Mouse (Mus musculus) lung, embryonic 15.5 days (tissue): ENCODE results near the gene Tanc2. TPM values are rescaled to one million over a fixed set of nuclear protein-coding genes. Genes with fewer than 3 reads are reported as not detected.

Source experiments
- ATAC-seq: fragments of 200-750 bp; cut with Nextera tagmentation; 2 replicates; pipeline ENCODE4 v1.8.0; 2017; ENCODE audit warnings: moderate number of reproducible peaks, borderline replicate concordance; ENCODE audit not compliant: low FRiP score, low TSS enrichment; ENCODE audit errors: extremely low read depth
- H3K27ac ChIP-seq: fragments of 300-500 bp; sonication (generic); 2 replicates; pipeline ENCODE4 v1.5.1; 2015; ENCODE audit warnings: moderate library complexity, mild to moderate bottlenecking, inconsistent platforms
- H3K27me3 ChIP-seq: fragments of 300-500 bp; sonication (generic); 2 replicates; pipeline ENCODE4 v1.6.1; 2015; ENCODE audit warnings: inconsistent platforms
- H3K36me3 ChIP-seq: fragments of 300-500 bp; sonication (generic); 2 replicates; pipeline ENCODE4 v1.6.1; 2015; ENCODE audit warnings: inconsistent platforms
- H3K4me1 ChIP-seq: fragments of 300-500 bp; sonication (generic); 2 replicates; pipeline ENCODE4 v1.6.1; 2015; ENCODE audit warnings: inconsistent platforms
- H3K4me2 ChIP-seq: fragments of 300-500 bp; sonication (generic); 2 replicates; pipeline ENCODE4 v1.6.1; 2015; ENCODE audit warnings: inconsistent platforms, mild to moderate bottlenecking, moderate library complexity
- H3K4me3 ChIP-seq: fragments of 300-500 bp; sonication (generic); 2 replicates; pipeline ENCODE4 v1.5.1; 2015; ENCODE audit warnings: mild to moderate bottlenecking, inconsistent platforms
- H3K9ac ChIP-seq: fragments of 300-500 bp; sonication (generic); 2 replicates; pipeline ENCODE4 v1.6.1; 2015; ENCODE audit warnings: inconsistent platforms
- H3K9me3 ChIP-seq: fragments of 300-500 bp; sonication (generic); 2 replicates; pipeline ENCODE4 v1.6.1; 2016; ENCODE audit warnings: inconsistent platforms
- WGBS: fragments of 180-500 bp; shearing (Covaris S2); methylation state at CpG from one replicate; pipeline ENCODE4 v1.1.7; 2015; 5-methylcytosine and 5-hydroxymethylcytosine counted together
- polyA plus RNA-seq: library from polyadenylated mRNA; unstranded; fragments of >200 nt; fragmentation: Nextera tagmentation; extraction: Ambion mirVana; gene quantifications from 2 replicates; pipeline ENCODE4 v1.2.1, GENCODE M21; 2015

Gene Tanc2
- polyA plus RNA-seq, 1 experiment from 2014 or later, result 13.9 TPM

DNA sequence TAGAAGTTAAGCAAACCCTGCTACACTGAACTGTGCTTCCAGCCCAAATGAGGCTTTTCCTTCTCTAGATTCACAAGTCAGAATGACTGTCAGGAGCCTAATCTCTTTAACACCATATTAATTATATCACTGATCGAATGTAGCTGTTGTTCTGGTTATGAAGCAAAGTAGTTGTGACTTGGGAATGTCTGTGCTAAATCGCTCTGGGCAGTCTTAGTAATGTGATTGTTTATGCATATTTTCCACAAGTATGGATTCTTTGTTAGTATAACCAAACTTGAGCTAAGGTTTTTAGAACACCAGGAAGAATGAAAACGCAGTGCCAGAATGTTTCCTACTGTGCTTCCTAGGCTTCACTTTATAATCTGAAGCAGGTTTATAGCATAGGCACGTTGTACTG lies 170.6 kb downstream of the Tanc2 start:
- Histone ChIP-seq H3K9ac (no peak overlapping the region), H3K9me3 (no peaks in the 10 kb centered on the region), H3K4me2 (no peak overlapping the region), H3K4me1 (peaks cover 11% of the 10 kb centered on the region; the same call in 1 of the 2 replicates), H3K27me3 (no peaks in the 10 kb centered on the region), H3K36me3 (no peaks in the 10 kb centered on the region), H3K27ac (0 out of 2 replicates have a peak overlapping the region, but pooled peaks have one; percentile 13), H3K4me3 (no peak overlapping the region)
- no peak for ATAC-seq
- 41% methylated on average over 4 of the region's 4 CpGs for WGBS

DNA sequence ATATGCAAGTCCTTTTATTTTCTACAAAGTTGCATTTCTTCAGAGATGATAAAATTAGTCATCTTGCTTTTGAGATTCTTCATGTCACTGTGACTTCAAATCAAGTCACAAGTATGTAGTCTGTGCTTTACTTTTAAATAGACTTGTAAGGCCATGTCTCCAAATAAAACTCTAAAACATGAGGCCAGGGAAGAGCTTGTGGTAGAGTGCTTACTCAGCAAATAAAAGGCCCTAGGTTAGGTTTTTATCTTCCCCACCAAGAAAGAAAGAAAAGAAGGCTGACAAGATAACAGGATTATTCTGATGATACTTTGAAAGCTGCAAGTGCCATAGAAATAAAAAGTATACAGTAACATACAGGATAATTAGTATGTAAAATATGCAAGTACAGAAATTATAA lies 188.0 kb downstream of the Tanc2 start:
- no peaks in the 10 kb centered on the region for H3K4me1 ChIP-seq
- no peak overlapping the region for H3K27ac ChIP-seq
- H3K36me3 ChIP-seq, result peaks cover 10% of the 10 kb centered on the region; the same call in 1 of the 2 replicates
- H3K9me3 ChIP-seq, result no peaks in the 10 kb centered on the region
- no peak overlapping the region for H3K4me2 ChIP-seq
- no peak overlapping the region for H3K4me3 ChIP-seq
- H3K27me3 ChIP-seq, result no peaks in the 10 kb centered on the region
- no peak overlapping the region for H3K9ac ChIP-seq
- ATAC-seq, result no peak

DNA sequence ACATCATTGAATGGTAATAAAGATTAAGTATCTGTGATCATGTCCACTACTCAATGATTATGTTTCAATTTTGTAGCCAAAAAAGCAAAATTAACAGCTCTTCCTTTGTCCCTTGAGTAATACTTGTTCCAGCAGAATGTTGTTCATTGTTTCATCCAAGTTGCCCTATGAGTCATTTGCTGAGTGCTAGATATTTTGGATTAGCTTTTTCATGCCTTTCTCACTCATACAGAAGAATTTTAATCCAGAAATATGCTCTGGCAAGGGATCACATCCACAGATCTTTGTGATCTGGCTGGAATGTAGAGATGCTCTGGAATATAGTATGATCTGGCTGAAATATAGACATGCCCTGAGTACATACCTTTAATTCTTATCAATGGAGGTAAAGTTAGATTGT lies 202.7 kb downstream of the Tanc2 start:
- ATAC-seq, result no peak
- Histone ChIP-seq H3K4me1 (no peaks in the 10 kb centered on the region), H3K27me3 (no peaks in the 10 kb centered on the region), H3K27ac (no peak overlapping the region), H3K9ac (no peak overlapping the region), H3K36me3 (no peaks in the 10 kb centered on the region), H3K4me2 (no peak overlapping the region), H3K4me3 (no peak overlapping the region), H3K9me3 (no peaks in the 10 kb centered on the region)

DNA sequence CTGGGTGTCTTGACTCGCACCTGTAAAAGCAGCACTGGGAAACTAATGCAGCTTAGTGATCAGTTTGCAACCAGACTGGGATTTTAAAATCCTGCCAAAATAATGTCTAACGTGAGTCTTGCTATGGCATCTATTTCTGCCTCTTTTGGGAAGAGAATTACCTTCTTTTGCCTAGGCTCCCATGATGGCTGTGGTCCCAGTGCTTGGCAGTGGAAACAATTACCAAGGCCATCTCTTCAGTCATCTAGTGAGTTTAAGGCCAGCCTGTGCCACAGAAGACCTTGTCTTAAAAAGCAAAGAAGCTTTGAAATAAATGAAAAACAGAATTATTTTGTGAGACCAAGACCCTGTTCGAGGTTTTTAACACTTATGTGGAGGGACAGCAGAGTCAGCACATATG lies 213.9 kb downstream of the Tanc2 start:
- Histone ChIP-seq H3K27ac (no peak overlapping the region), H3K27me3 (no peaks in the 10 kb centered on the region), H3K4me3 (no peak overlapping the region), H3K36me3 (no peaks in the 10 kb centered on the region), H3K4me1 (no peaks in the 10 kb centered on the region), H3K9me3 (no peaks in the 10 kb centered on the region), H3K4me2 (no peak overlapping the region), H3K9ac (no peak overlapping the region)
- ATAC-seq, result no peak
- 86% methylated on average over 3 of the region's 3 CpGs for WGBS

DNA sequence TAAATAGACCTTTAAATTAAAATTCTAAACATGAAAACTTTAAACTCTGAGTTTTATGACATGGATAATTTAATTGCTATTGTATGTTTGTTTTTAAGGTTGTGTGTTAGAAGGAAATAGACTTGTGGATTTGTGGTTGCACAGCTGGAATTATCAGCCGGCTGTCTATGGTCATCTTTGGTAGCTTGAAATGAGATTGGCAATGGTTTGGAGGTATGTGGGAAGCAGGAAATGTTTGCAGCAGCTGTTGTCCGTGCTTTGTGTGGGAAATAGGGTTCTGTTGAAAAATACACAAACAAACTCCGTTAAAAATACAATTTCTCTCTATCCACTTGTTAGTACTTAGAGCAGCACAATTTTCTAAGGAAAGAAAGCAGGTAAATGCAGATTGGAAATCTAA lies 215.0 kb downstream of the Tanc2 start:
- Histone ChIP-seq H3K9ac (no peak overlapping the region), H3K4me2 (no peak overlapping the region), H3K27ac (no peak overlapping the region), H3K36me3 (no peaks in the 10 kb centered on the region), H3K9me3 (no peaks in the 10 kb centered on the region), H3K4me1 (no peaks in the 10 kb centered on the region), H3K4me3 (no peak overlapping the region), H3K27me3 (no peaks in the 10 kb centered on the region)
- no peak for ATAC-seq
- 44% methylated on average over 3 of the region's 3 CpGs for WGBS

DNA sequence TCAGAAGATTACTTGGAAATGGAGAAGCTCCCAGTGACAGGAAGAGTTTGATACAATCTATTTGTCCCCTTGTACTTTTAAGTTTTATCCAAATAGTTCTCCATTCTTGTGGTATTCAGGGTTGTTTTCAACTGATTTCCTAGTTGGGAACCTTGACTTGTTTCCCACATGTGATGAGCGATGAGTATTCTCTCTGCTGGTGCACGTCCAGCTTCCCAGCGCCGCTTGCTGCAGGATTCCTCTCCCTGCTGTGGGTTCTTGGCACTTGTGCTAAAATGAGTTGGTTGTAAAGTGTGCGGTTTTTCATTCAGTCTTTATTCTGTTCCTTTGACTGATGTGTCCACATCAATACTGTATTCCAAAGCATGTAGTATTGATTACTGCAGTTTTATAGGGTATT lies 217.3 kb downstream of the Tanc2 start:
- 83% methylated on average over 5 of the region's 5 CpGs for WGBS

DNA sequence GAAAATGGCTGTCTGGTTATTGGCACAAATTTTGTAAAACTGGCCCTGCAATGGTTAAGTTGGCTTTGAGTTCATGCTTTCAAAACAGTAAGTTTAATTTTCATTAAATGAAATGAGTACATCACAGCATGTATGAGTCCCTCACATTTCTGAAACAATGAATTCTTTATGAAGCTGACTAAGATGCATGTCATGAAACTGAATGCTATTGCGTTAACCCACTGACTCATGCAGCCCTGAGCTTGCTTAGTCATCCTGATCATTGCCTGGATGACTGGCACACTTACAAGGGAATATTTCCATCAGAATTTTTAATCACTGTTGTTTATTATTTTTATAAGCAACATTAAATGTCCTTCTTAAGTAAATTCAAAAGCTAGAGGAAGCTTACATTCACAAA lies 233.5 kb downstream of the Tanc2 start:
- H3K27me3 ChIP-seq, result no peaks in the 10 kb centered on the region
- no peak overlapping the region for H3K4me2 ChIP-seq
- no peak for ATAC-seq
- H3K27ac ChIP-seq, result no peak overlapping the region
- H3K9me3 ChIP-seq, result no peaks in the 10 kb centered on the region
- no peaks in the 10 kb centered on the region for H3K4me1 ChIP-seq
- H3K9ac ChIP-seq, result no peak overlapping the region
- H3K4me3 ChIP-seq, result no peak overlapping the region
- 76% methylated on average over 1 of the region's 1 CpGs for WGBS
- no peaks in the 10 kb centered on the region for H3K36me3 ChIP-seq

More for the DNA sequence above, 217.3 kb downstream of the Tanc2 start:
- Histone ChIP-seq H3K27me3 (no peaks in the 10 kb centered on the region), H3K4me3 (no peak overlapping the region), H3K9ac (no peak overlapping the region), H3K36me3 (peaks cover 3% of the 10 kb centered on the region; the same call in 1 of the 2 replicates), H3K4me1 (no peaks in the 10 kb centered on the region), H3K9me3 (no peaks in the 10 kb centered on the region), H3K4me2 (no peak overlapping the region), H3K27ac (no peak overlapping the region)
- ATAC-seq, result no peak

DNA sequence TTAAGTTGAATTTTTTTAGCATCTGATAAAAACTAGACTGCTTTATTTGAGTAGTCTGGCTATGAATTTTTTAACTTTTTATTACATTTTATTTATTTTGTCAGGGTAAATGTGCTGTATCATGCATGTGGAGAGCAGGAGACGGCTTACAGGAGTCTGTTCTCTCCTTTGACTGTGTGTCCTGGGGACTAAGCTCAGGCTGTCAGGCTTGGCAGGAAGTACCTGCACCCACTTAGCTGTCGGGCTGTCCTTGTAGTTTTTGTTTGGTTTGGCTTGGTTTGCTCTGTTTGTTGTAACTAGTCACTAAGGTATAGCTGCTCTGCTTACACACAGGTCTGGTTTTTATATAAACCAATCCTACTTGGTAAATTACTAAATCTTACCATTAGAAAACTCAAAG lies 234.0 kb downstream of the Tanc2 start:
- Histone ChIP-seq H3K36me3 (no peaks in the 10 kb centered on the region), H3K4me1 (no peaks in the 10 kb centered on the region), H3K9ac (no peak overlapping the region), H3K4me3 (no peak overlapping the region), H3K4me2 (no peak overlapping the region), H3K27me3 (no peaks in the 10 kb centered on the region), H3K9me3 (no peaks in the 10 kb centered on the region), H3K27ac (no peak overlapping the region)
- 46% methylated on average over 2 of the region's 2 CpGs for WGBS
- no peak for ATAC-seq

DNA sequence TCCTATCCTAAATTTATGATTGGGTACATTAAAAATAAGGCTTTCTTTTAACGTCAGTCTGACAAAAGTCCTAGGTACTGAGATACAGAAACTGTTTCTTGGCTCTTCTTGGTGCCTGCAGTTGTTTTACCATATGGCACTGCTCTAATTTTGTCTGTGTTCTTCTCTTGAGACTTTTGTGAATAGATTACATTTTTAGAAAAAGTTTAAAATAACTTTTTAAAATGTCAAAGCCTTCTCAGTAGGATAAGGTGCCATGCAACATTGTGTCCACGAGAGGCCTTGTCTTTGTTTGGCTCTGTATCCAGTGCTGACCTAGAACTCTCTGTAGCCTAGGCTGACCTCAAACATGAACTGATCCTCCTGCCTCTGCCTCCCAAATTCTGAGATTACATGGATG lies 238.4 kb downstream of the Tanc2 start:
- Histone ChIP-seq H3K4me1 (no peaks in the 10 kb centered on the region), H3K4me2 (no peak overlapping the region), H3K9me3 (no peaks in the 10 kb centered on the region), H3K36me3 (no peaks in the 10 kb centered on the region), H3K27ac (no peak overlapping the region), H3K9ac (no peak overlapping the region), H3K4me3 (no peak overlapping the region), H3K27me3 (no peaks in the 10 kb centered on the region)
- no peak for ATAC-seq
- WGBS, result 67% methylated on average over 2 of the region's 2 CpGs

DNA sequence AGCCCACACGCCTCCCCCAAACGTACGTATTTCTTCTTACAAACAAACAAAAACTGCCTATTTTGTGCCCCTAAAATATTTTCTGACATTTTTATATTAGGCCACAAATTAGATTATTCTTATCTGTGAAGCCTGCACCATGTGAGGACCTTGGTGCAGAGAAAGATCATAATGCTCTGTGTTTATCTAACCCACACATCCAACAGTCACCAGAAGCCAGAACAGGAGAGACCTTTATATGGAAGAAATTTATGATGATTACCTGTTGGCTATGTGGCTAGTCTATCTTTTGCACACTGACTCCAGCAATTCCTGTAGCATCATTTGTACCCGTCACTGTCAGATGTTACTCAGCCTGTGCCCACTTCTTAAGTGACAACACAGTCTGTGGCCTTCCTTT lies 245.4 kb downstream of the Tanc2 start:
- no peaks in the 10 kb centered on the region for H3K27me3 ChIP-seq
- no peak for ATAC-seq
- H3K27ac ChIP-seq, result no peak overlapping the region
- H3K9ac ChIP-seq, result no peak overlapping the region
- 87% methylated on average over 4 of the region's 4 CpGs for WGBS
- no peaks in the 10 kb centered on the region for H3K9me3 ChIP-seq
- no peaks in the 10 kb centered on the region for H3K4me1 ChIP-seq
- H3K36me3 ChIP-seq, result peaks cover 5% of the 10 kb centered on the region; the same call in 1 of the 2 replicates
- H3K4me3 ChIP-seq, result no peak overlapping the region
- no peak overlapping the region for H3K4me2 ChIP-seq

DNA sequence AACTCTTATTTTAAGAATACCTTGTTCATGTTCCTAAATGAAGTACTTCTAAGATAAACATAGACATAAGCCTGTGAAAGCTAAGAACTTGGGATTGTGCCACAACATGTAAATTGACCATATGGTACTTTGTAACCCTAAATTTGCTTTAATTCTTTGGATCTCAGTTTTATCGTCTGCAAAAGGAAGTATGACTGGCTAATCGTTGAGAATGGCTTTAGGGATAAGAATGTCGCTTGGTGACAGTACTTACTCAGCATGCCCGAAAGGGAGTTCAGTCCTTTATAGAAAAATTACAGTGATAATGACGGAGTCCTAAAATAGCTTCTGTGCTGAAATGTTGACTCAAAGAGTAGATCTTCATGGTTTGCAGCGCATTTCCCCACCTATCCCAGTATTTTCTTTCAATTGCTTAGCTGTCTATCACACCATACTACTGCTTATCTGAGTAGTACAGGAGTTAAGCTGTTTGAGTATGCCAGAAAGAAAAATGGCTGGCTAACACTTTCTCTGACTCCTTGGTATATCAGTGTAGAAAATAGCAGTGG lies 246.6 kb downstream of the Tanc2 start:
- no peak overlapping the region for H3K4me3 ChIP-seq
- no peak overlapping the region for H3K9ac ChIP-seq
- no peaks in the 10 kb centered on the region for H3K4me1 ChIP-seq
- 74% methylated on average over 6 of the region's 6 CpGs for WGBS
- no peaks in the 10 kb centered on the region for H3K27me3 ChIP-seq
- no peak overlapping the region for H3K27ac ChIP-seq
- ATAC-seq, result no peak
- H3K4me2 ChIP-seq, result no peak overlapping the region
- H3K36me3 ChIP-seq, result peaks cover 8% of the 10 kb centered on the region; the same call in 1 of the 2 replicates
- no peaks in the 10 kb centered on the region for H3K9me3 ChIP-seq

DNA sequence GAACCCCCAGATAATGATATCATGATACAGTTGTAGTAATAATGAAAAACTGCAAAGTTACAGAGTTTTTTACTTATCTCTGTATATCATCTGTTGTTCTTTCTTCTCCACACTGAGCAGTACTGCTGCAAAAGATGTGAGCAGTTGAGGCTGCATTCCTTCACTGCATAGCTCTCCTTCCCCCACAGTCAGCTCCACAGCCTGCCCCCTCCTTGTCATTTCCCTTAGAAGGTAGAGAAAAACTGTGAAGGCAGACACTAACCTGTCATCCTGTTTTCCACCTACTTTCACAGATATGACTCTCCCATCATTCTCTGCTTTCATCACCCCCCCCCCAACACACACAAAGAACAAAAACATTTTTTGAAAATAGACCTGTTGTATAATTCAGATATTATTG lies 248.2 kb downstream of the Tanc2 start:
- no peaks in the 10 kb centered on the region for H3K4me1 ChIP-seq
- H3K9ac ChIP-seq, result no peak overlapping the region
- H3K27ac ChIP-seq, result no peak overlapping the region
- no peaks in the 10 kb centered on the region for H3K9me3 ChIP-seq
- H3K4me3 ChIP-seq, result no peak overlapping the region
- peaks cover 11% of the 10 kb centered on the region; the same call in 1 of the 2 replicates for H3K36me3 ChIP-seq
- ATAC-seq, result no peak
- H3K4me2 ChIP-seq, result no peak overlapping the region
- H3K27me3 ChIP-seq, result no peaks in the 10 kb centered on the region

DNA sequence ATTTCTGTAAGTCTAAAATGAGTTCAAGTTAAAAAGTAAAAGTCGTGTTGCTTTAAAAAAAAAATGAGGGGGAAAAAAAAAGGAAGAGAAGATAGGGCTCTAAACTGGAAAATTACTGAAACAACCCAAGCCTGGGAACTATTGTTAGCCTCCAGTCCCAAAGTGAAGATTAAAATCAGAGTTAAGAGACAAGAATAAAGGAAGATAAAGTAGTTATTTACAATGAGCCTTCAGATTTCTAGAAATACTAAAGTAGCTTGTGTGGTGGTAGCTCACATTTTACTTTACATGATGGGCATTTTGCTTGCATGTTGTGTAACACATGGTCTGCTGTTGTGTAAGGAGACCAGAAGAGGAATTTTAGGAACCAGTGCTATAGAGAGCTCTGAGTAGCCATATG lies 256.1 kb downstream of the Tanc2 start:
- Histone ChIP-seq H3K4me2 (no peak overlapping the region), H3K36me3 (0 out of 2 replicates have a peak, but pooled peaks cover 3% of the 10 kb centered on the region), H3K27me3 (no peaks in the 10 kb centered on the region), H3K4me3 (no peak overlapping the region), H3K27ac (no peak overlapping the region), H3K4me1 (no peaks in the 10 kb centered on the region), H3K9ac (no peak overlapping the region), H3K9me3 (no peaks in the 10 kb centered on the region)
- WGBS, result 86% methylated on average over 1 of the region's 1 CpGs
- no peak for ATAC-seq
